ENCODE assay signal across 8 mouse cellular contexts in the genomic region with DNA sequence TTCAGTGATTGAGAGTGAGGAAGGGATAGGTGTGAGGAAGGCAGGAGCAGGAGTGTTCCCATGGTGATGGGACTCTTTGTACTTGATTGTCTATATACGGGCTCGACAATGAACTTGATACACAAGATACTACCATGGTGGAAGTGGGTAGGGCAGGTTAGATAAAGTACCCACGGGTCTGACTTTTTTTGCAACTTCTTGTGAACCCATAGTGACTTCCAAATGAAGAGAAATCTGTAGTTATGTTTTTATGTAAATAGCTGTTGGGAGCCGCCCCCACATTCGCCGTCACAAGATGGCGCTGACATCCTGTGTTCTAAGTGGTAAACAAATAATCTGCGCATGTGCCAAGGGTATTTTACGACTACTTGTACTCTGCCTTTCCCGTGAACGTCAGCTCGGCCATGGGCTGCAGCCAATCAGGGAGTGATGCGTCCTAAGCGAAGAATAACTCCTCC. TPM values are rescaled to one million over a fixed set of nuclear protein-coding genes. Genes with fewer than 3 reads are reported as not detected.
DNase-seq lines count a peak whose midpoint lies in the region; ATAC-seq lines count a peak whose summit lies in the region.
"Not testable (repeated sequence)": the region's sequence is repeated elsewhere in the genome, so short reads cannot be mapped to it uniquely, and the experiment has no call there.

No protein-coding gene starts in this region.

- not testable (repeated sequence) for H3K9ac ChIP-seq in heart, embryonic 12.5 days; intestine, embryonic 15.5 days; limb, embryonic 15.5 days; neural tube, embryonic 15.5 days (replicated peaks)

- peak; percentile 40 for DNase-seq in cerebellum, adult 8-10 months
- peak; percentile 59 for DNase-seq in yolk sac, embryonic 10.5 days (ENCODE audit: low spot score)

- 19% methylated on average over 8 of the region's 14 CpGs for WGBS in heart, embryonic 12.5 days
- 15% methylated on average over 9 of the region's 14 CpGs for WGBS in intestine, embryonic 15.5 days
- 11% methylated on average over 9 of the region's 14 CpGs for WGBS in limb, embryonic 15.5 days
- 7% methylated on average over 8 of the region's 14 CpGs for WGBS in neural tube, embryonic 15.5 days

- H3K27ac ChIP-seq in heart, embryonic 12.5 days (ENCODE audit: poor library complexity, severe bottlenecking); intestine, embryonic 15.5 days: not testable (repeated sequence)
- H3K27ac ChIP-seq in limb, embryonic 15.5 days: peak overlapping the region; percentile 69; the same call in 1 of the 2 replicates
- 0 out of 2 replicates have a peak overlapping the region, but pooled peaks have one; percentile 42 for H3K27ac ChIP-seq in neural tube, embryonic 15.5 days (replicated peaks)

- peaks cover 26% of the 10 kb centered on the region for H3K4me1 ChIP-seq in heart, embryonic 12.5 days (replicated peaks)
- H3K4me1 ChIP-seq in intestine, embryonic 15.5 days (replicated peaks): peaks cover 20% of the 10 kb centered on the region
- H3K4me1 ChIP-seq in limb, embryonic 15.5 days: peaks cover 24% of the 10 kb centered on the region
- H3K4me1 ChIP-seq in neural tube, embryonic 15.5 days: peaks cover 28% of the 10 kb centered on the region

- H3K4me3 ChIP-seq in heart, embryonic 12.5 days: peak overlapping the region; percentile 55
- peak overlapping the region; percentile 37 for H3K4me3 ChIP-seq in intestine, embryonic 15.5 days (replicated peaks)
- H3K4me3 ChIP-seq in limb, embryonic 15.5 days: peak overlapping the region; percentile 46
- H3K4me3 ChIP-seq in neural tube, embryonic 15.5 days (replicated peaks): peak overlapping the region; percentile 44

- ATAC-seq in erythroid progenitor cell, adult 5-6 weeks (replicated peaks; ENCODE audit: low FRiP score, poor library complexity, severe bottlenecking): peak; percentile 70
- ATAC-seq in heart, embryonic 12.5 days (ENCODE audit: insufficient number of reproducible peaks, low FRiP score): peak; percentile 39; the same call in 1 of the 2 replicates
- ATAC-seq in intestine, embryonic 15.5 days: peak; percentile 68
- ATAC-seq in limb, embryonic 15.5 days (ENCODE audit: insufficient number of reproducible peaks, low FRiP score, low TSS enrichment, low read depth); neural tube, embryonic 15.5 days (ENCODE audit: low FRiP score): not testable (repeated sequence)
- peak; percentile 63; the same call in 1 of the 2 replicates for ATAC-seq in megakaryocyte-erythroid progenitor cell, adult 5-6 weeks (replicated peaks; ENCODE audit: low FRiP score, low TSS enrichment, poor library complexity, severe bottlenecking)

- peaks cover 36% of the 10 kb centered on the region for H3K27me3 ChIP-seq in heart, embryonic 12.5 days (replicated peaks)
- peaks cover 37% of the 10 kb centered on the region for H3K27me3 ChIP-seq in intestine, embryonic 15.5 days (replicated peaks)
- peaks cover 30% of the 10 kb centered on the region for H3K27me3 ChIP-seq in limb, embryonic 15.5 days
- not testable (repeated sequence) for H3K27me3 ChIP-seq in neural tube, embryonic 15.5 days (replicated peaks)

- not testable (repeated sequence) for H3K9me3 ChIP-seq in heart, embryonic 12.5 days (replicated peaks); intestine, embryonic 15.5 days; limb, embryonic 15.5 days; neural tube, embryonic 15.5 days (replicated peaks)

- not testable (repeated sequence) for H3K36me3 ChIP-seq in heart, embryonic 12.5 days; intestine, embryonic 15.5 days; limb, embryonic 15.5 days; neural tube, embryonic 15.5 days

- H3K4me2 ChIP-seq in heart, embryonic 12.5 days: peak overlapping the region; percentile 58
- peak overlapping the region; percentile 51 for H3K4me2 ChIP-seq in intestine, embryonic 15.5 days (replicated peaks)
- H3K4me2 ChIP-seq in limb, embryonic 15.5 days: peak overlapping the region; percentile 39
- peak overlapping the region; percentile 64 for H3K4me2 ChIP-seq in neural tube, embryonic 15.5 days

RNA-seq across cellular contexts. Expression of gene Rab6b, which starts 3.2 kb away (rescaled TPM):
- 0.36 and 0.42 TPM in 2 replicates for total RNA-seq in erythroid progenitor cell, adult 5-6 weeks (2015; ENCODE audit: low replicate concordance)
- total RNA-seq in erythroid progenitor cell, adult 5-6 weeks (2017; ENCODE audit: low replicate concordance): 0.61 and 0.64 TPM in 2 replicates
- 3.0 and 3.2 TPM in 2 replicates for polyA plus RNA-seq in heart, embryonic 12.5 days (2016; fragmentation: Nextera tagmentation; extraction: Ambion mirVana)
- polyA plus RNA-seq in intestine, embryonic 15.5 days (2015; fragmentation: Nextera tagmentation; extraction: Ambion mirVana): 5.7 and 5.9 TPM in 2 replicates
- 5.7 and 7.8 TPM in 2 replicates for polyA plus RNA-seq in limb, embryonic 15.5 days (2015; fragmentation: Nextera tagmentation; extraction: Ambion mirVana)
- 1.1 and 1.8 TPM in 2 replicates for total RNA-seq in megakaryocyte-erythroid progenitor cell, adult 5-6 weeks (2014; fragmentation: Nextera tagmentation)
- total RNA-seq in megakaryocyte-erythroid progenitor cell, adult 5-6 weeks (2017): 0.30 and 0.38 TPM in 2 replicates
- 105 and 117 TPM in 2 replicates for polyA plus RNA-seq in neural tube, embryonic 15.5 days (2015; fragmentation: Nextera tagmentation; extraction: Ambion mirVana)

Comparison
In these comparisons a context has a peak if more than half of its experiments do, and no peak if none do; other contexts are left out.
1. RNA of gene Rab6b, which starts 3.2 kb away (polyA plus RNA-seq): 105 to 117 TPM in neural tube, embryonic 15.5 days; 5.7 to 7.8 TPM in limb, embryonic 15.5 days, 5.7 to 5.9 TPM in intestine, embryonic 15.5 days and 3.0 to 3.2 TPM in heart, embryonic 12.5 days; every median in the first group is over 10 times any median in the second.
2. Peak in every context shown above with its lines, with median percentiles within 50 percentile points of each other: H3K4me2 ChIP-seq and H3K4me3 ChIP-seq.